Mouse (Mus musculus): ENCODE results near the gene Car11.
A peak's percentile ranks its signal among the peaks of the same experiment; 100 is the strongest.
"Not testable (repeated sequence)": the region's sequence is repeated elsewhere in the genome, so short reads cannot be mapped to it uniquely, and the experiment has no call there.

The Car11 gene

DNA sequence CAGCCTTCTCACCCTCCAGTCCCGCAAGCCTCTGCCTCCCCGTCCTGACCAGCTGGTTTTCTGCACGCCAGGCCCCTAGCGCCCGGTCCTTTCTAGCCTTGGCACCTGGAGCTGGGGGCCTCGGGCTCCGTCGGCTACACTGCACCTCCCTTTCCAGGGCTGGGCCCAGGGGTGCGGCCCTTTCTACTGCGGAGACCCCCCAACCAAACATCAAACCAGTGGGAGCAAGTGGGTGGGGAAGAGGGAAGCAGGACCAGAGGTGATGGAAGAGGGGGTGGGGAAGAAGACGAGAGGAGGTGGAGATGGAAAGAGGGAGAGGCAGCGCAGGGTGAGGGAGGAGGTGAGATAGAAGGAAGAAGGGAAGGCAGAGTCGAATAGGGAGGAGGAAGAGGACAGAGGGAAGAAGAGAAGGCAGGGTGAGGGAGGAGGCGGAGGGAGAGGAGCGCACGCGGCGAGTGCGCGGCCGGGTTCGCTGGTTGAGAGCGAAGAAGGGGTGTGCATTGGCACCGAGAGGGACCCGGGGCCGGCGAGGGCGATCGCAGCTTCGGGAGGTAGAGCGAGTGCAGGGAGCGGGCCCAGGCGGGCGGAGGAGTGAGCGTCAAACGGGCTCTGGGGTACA is at the start of gene Car11:
Gene Car11 (plus strand): TSS at position 321 of the 619 bp plus-strand sequence.
- DNase-seq (ENCODE audit: low spot score in 2 of 2): no peak

DNA sequence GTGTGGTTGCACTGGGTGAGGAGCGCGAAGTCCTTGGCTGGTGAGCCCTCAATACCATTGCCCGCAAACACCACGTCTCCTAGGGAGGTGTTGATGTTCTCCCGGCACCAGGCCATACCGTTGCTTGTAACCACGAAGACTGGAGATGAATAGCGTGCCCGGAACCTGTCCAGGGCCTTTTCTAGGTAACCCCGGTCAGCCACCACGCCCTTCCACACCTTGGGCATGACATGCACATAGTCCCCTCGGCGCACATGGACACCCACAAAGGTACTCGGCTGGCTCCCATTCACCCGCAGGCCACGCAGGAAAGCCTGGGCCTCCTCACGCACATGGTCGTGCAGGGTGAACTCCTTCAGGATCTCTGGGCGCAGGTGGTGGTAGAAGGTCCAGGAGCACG is 49.2 kb upstream of the Car11 start:
- DNase-seq (ENCODE audit: low spot score in 2 of 2): not testable (repeated sequence)

DNA sequence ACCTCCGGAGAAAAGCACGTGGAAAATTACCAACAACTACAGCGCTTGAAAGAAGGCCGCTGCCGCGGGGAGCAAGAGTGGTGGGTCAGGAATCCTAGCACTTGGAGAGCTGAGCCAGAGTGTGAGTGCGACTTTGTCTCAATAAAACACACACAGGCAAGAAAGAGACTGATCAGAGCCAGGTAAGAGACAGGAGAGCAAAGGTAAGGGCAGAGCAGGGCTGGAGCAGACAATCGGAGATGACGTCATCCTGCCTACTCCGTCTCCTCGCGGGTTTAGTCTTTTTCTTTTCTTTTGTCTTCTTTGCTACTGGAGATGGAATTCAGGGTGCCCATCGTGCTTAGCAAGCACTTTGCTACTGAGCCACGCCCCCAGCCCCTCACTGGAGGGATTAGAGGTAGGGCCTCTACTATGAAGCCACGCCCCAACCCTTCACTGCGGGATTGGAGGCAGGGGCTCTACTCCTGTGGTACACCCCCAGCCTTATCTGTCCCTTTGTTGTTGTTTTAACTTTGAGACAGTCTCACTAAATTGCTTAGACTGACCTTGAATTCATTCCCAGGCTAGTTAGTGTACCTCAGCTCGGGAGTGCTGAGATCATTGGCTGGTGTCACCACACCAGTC is 45.1 kb upstream of the Car11 start:
- DNase-seq (ENCODE audit: low spot score in 2 of 2): no peak

DNA sequence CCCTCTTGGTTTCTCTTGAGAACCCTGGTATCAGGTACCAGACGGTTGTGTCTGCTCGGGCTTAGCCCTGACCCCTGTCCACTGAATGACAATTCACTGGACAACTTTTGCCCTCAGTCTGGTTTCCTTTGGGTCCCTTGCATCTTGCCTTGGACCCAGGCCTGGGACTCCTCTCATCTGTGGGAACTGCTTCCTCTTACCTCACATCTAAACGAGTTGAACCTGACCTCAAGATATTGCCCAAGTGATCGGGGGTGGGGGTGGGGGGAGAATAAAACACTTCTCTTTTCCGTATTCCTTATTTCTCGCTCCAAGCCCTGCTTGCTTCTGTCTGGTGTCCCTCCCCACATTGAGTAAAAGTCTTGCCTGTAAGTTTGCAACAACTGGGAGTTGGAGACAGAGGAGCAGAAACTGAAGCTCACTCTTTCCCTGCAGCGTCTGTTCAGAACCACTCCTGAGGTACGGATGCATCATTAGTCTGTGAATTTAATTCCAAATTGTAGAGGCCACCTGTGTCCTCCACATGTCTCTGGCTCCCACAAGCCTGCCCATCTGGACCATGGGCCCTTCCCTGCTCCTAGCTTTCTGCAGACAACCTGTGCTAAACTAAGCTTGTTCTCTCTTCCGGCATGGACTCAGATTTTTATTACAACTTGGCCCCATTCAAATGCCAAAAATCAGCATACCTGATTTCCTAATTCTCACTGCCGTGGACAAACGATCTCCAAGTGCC is 38.7 kb upstream of the Car11 start:
- no peak for DNase-seq (ENCODE audit: low spot score in 2 of 2)

DNA sequence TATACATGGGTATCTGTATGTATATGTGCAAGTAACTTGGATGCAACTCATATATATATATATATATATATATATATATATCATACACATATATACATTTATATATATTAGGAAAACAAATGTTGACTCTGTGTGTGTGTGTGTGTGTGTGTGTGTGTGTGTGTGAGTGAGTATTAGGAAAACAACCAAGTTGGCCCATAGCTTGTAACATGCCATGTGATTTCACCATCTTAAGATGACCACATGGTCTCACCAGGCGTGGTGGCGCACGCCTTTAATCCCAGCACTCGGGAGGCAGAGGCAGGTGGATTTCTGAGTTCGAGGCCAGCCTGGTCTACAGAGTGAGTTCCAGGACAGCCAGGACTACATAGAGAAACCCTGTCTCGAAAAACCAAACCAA is 37.9 kb upstream of the Car11 start:
- DNase-seq (ENCODE audit: low spot score in 2 of 2): not testable (repeated sequence)

DNA sequence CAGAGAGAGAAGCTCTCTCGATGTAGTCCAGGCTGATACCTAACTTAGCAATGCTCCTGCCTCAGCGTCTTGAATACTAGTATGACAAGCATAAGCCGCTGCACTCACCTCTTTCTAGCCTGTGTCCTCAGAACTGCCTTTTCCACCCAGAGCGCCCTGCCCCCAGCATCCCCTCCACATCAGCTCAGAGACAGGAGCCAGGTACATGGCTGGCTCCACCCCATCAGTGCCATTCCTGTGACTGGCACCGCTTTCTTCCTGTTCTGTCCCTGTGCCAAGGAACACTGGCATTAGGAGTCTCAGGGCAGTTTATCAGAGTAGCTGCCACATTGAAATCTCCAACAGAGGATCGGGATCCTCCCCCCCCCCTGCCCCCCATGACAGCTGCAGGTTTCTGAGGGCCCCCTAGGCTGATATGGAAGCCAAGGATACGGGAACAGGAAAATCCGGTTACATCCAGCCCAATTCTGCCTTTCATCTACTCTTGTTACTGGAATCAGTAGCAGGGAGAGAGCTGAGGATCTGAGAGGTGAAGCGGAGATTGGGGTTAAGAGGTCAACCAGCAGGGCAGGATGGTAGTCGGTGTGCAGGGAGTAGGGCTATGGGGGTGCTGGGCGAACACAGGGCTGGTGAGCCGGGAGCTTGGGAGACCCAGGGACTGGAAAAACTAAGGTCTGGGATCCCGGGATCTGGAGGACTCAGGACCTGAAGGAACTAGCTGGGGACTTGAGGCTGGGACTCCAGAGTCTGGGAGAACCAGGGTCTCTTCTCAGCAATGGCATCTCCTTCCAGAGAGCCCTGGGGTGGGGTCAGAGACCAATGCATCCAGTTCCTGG is 34.1 kb upstream of the Car11 start:
- DNase-seq (ENCODE audit: low spot score in 2 of 2): no peak

DNA sequence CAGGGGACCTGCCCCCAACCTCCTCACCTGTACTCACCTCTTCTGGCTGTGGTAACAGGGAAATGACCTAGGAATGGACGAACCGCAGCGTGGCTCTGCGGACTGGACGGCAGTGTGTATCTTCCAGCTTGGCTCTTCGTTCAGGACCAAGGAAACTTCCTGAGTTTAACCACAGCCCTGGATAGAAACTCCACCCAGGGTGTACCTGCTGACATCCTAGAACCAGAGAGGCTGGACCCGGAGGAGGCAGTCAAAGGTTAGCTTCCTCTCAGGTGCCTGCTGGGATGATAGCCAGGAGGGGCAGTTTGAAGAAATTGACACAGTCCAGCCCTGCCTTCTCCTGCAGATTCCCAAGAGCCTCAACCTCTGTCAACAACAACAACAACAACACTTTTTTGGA is 33.5 kb upstream of the Car11 start, which contains the start of gene Fut2:
Gene Fut2 (minus strand): TSS at position 234 of the 400 bp plus-strand sequence.
- DNase-seq (ENCODE audit: low spot score in 2 of 2): no peak

DNA sequence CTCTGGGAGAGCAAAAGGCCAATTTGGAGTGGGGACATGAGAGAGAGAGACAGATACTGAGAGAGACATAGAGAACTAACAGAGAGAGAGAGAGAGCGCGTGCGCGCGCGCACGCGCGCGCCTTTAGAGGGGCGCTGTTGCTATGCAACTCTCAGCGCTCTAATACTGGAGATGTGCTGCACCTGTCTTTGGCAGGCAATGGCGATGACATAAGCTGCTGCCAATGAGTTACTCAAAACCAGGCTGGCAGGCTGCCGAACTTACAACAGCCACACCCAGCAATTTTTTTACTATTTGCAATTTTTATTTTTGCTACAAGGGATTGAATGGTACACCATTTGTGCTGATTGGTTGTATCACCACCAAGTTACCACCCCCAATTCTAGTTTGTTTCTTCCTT is 31.9 kb upstream of the Car11 start:
- DNase-seq (ENCODE audit: low spot score in 2 of 2): no peak

DNA sequence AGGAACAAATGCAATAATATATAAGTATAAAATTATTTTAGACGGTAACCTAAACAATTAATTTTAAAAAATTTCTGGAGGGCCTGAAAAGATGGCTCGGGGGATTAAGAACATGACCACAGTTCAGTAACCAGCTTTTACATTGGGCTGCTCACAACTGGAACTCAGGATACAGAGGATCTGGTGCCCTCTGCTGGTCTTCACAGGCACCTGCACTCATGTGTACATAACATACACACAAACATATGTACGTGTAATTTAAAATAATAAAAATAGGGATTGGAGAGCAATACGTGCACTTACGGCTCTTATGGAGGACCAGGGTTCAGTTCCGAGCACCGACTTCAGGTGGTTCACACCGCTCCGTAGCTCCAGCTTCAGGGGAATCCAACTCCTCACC is 30.7 kb upstream of the Car11 start:
- no peak for DNase-seq (ENCODE audit: low spot score in 2 of 2)

DNA sequence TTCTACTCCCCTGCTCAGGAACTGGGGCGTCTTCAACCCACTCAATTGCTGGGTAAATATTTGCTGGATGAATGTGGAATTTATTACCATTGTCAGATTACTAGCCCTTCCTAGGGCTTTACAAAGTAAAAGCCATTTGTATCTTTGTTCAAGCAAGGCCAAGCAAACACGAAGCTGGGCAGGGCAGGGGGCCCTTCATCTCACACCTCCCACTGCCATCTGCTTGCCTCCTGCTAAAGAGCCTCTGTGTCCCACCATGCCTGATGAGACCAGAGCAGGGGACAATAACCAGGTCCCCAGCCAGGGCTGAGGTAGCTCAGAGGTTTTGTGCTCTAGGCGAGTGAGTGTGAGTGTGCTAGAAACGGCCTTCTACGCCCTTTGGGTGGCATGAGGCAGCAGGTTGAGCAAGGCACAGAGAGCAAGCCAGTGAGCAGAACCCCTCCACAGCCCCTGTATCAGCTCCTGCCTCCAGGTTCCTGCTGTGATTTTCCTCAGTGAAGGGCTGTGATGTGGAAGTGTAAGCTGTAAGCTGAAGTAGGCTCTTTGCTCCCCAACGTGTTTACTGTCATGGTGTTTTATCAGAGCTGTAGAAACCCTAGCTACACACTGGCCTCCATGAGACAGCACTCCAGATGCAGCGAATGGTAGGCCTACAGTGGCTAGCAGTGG is 21.9 kb upstream of the Car11 start:
- DNase-seq (ENCODE audit: low spot score in 2 of 2): no peak

DNA sequence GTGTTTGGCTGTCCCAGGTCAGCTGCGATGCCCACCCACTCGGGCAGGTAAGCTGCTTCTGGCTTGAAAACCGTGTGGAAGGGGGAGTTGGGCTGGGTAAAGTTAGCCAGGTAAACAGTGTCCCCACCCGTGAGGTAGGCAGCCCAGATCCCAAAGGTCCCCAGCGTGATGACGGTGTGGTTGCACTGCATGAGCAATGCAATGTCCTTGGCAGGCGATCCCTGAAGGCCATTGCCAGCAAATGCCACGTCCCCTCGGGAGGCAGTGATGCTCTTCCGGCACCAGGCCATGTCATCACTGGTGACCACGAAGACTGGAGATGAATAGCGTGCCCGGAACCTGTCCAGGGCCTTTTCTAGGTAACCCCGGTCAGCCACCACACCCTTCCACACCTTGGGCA is 21.1 kb upstream of the Car11 start:
- no peak for DNase-seq (ENCODE audit: low spot score in 2 of 2)

DNA sequence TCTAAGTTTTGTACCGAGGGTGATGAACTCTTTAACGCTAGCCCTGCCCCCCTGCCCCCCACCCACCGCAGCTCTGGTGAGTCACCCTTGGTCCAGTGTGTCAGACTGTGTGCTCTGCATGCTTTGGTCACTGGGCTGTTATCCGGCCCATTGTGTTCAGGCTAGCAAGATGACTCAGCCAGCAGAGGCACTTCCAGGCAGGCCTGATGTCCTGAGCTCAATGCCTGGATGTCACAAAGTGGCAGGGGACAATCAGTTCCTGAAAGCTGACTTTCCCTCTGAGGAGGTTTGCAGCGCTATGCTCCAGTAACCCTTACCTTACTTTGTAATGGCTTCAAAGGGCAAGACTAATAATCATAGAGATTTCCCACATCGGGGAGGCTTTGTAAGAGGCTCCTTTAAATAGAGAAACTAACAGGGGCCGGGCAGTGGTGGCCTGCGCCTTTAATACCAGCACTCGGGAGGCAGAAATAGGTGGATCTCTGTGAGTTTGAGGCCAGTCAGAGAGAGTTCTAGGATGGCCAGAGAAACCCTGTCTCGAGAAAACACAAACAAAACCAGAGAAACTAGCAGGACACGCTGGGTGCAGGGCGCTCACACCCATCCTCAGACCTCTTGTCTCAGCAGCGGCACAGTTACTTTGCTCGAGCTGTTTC is 19.5 kb upstream of the Car11 start:
- no peak for DNase-seq (ENCODE audit: low spot score in 2 of 2)

DNA sequence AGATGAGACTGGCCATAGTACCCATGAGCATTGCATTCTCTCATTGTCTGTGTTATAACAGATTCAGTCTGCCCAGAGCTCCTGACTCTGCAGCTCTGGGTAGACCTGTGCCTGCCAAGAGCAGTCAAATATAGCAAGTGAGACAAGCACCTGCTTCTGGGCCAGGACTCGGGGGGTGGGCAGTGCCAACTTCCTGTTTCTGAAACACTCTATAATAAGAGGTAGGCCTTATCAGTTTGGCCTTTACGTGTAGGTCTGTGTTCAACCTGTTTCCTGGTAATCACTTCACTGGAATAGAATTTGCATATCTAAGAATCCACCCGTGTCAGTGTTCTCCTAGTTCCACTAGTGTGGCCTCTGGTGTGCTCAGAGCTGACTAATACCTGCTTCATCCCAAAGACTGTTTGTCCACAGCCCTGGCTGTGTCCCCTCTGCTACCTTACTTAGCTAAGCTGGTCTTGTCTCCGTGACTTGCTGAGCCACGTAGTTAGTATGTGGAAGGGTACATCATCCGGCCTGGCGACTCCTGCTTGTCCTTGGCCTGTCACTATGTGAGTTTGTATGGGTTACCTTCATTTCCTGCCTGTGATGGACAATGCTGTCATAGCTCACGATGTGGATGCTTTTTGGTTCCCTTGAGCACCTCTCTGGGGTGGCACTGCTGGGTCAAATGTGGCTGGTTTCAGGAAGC is 18.5 kb upstream of the Car11 start:
- DNase-seq (ENCODE audit: low spot score in 2 of 2): peak in 1 of 2 experiments; percentile 48

DNA sequence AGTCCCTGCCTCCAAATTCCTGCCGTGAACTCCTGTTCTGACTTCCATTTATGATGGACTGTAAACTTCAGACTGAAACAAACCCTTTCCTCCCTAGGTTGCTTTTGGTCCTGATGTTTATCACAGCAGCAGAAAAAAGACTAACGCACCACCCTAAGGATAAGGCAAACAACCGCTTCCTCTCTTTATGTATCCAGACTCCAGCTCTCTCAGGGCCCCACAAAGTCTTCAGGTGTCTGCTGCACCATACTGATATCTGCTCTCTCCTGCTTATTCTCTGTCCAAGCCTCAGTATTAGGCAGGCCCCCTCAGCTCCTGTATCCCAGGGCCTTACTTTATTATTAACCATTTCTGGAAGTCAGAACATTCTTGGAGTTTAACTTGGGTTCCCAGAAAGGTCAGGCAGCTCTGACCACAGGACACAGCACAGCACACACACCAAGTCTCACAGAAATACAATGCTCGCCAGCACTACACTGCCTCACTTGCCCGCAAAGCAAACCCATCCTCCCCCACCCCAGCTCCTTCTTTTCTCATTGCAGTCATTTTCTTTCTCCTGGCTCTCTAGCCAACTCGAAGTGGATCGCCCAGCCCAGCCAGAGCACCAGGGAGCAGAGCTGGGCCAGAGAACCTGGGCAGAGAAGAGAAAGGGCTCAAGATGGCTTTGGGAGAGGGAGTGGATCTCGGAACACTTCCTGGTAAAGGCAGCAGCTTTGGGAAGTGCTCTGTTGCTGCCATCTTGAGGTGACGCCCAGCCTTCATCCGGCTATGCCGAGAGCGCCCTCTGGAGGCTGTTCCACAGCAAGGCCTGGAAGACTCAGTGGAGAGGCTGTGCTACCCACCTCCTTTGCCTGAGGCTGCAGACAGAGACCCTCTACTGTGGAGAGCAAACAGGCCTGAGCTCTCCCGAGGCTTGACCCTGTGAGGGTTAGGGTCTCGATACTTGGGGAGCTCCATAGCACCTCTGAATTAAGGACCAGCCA is 17.2 kb upstream of the Car11 start:
- DNase-seq (ENCODE audit: low spot score in 2 of 2): peak; percentile 58 to 81

DNA sequence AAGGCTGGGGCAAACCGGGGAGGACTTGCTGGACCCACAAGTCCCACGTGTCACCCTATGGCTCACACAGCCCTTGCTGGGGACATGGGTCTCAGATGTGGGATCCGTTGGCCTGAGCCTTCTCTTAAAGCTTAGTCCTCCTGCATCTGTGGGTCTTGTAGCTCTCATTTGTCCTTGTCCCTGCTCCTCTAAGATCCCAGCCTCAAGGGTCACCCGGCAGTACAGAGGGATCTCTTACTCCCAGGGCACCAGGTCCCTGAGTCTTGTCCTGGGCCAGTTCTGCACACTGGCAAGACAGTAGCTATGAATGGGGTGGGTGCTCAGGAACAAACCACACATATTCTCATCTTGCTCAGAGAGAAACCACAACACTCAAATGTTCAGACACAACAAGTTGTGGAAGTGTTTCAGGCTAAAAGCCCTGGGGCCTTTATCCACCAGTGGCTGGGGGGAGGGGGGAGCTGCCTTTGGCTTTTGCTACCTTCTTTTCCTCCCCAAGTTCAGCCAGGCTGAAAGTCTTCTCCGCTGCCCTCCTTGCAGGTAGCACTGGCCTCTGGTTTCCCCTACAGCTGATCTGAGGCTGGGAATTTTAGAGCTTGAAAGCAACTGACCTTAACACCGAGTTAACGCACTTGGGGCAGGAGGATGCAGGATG is 16.1 kb upstream of the Car11 start, which contains the start of gene Ntn5:
Gene Ntn5 (plus strand): TSS at position 627 of the 655 bp plus-strand sequence.
- DNase-seq (ENCODE audit: low spot score in 2 of 2): no peak

DNA sequence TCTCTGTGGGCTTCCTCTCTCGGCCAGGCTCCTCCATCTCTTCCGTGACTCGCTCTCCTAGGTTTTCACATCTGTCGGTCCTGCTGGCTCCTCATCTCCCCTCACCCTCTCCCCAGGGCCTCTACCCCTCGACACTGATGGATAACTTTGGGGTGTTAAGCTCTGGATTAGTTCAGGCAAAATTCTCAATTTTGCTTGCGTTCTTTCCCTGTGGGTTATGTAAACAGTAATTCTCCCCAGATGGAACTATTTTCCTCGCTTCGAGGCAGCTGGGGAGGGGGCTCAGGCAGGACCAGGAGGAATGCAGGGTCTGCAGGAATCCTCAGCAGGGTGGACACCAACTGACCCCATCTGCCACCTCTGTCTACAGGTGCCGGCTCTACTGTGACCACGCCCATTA is 13.8 kb upstream of the Car11 start:
- DNase-seq (ENCODE audit: low spot score in 2 of 2): no peak

DNA sequence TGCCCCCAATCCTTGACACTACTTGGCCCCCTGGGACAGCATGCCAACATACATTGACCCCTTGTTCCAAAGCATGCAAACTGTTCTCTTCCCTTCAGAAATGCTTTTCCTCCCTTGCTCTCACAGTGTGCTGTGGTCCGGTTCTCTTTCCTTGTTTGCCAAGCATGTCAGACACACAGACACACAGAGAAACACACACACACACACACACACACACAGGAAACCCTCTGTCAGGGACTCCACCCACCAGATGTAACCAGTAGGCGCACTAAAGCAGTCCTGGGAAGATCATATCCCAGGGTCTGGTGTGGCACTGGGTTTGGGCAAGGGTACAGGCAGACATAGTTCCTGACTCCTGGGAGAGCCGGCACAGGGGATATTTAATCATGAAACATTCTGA is 12.8 kb upstream of the Car11 start:
- no peak for DNase-seq (ENCODE audit: low spot score in 2 of 2)

DNA sequence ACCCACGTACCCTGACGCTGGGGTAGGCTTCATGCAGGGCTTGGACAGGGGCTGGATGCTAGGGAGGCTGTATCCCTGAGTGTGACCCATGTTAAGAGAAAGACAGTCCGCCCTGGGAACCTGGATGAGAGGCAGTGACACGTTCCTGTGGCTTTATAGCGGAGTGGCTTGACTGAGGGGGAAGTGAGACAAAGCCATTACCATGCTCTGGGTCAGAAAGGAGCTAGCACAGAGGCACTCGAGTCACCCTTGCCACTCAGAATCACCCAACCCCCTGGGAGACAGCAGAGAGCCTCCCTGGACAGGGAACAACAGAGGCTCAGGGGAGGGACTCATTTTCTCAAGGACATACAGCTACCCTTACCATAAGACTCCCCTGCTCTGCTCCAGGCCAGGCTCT is 10.5 kb upstream of the Car11 start:
- DNase-seq (ENCODE audit: low spot score in 2 of 2): no peak

DNA sequence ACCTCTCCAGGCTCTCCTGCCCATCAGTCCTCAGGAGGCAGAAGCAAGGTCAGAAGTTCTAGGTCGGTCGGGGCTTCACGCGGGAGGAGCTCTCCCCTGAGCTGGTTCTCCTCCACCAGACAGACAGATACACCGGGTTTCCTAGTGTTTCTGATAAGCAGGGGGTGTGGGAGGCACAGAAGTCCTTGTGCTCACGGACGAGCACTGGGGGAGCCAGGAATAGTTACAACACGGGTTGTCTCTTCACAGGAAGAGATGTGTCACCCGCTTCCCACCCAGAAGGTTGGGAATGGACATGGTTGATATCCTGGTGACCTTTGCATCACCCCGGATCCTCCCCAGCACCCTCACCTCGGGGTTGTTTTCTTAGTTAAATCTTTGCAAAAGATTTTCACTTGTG is 9.8 kb upstream of the Car11 start:
- no peak for DNase-seq (ENCODE audit: low spot score in 2 of 2)
